Mouse (Mus musculus) hindbrain, postnatal 0 days (tissue): ENCODE measurements at regions not wholly inside any gene's neighbourhood (a gene's known extent, or its start where the extent isn't known, plus 50 kb on each side); places are given as distances from the start of the nearest gene placed in this dataset.

ENCODE experiments used
- ATAC-seq: fragments of 200-750 bp; cut with Nextera tagmentation; 2 replicates; pipeline ENCODE4 v1.8.0; 2017; ENCODE audit warnings: mild to moderate bottlenecking, moderate TSS enrichment, moderate library complexity
- DNase-seq: peaks from one replicate; pipeline ENCODE4 v3.0.0-alpha.2; 2015; ENCODE audit warnings: low spot score
- H3K27ac ChIP-seq: fragments of 300-500 bp; sonication (generic); 2 replicates; pipeline ENCODE4 v1.5.1; 2014; ENCODE audit warnings: mild to moderate bottlenecking
- H3K27me3 ChIP-seq: fragments of 300-500 bp; sonication (generic); 2 replicates; pipeline ENCODE4 v1.6.1; 2014; ENCODE audit warnings: low read length, mixed read lengths; ENCODE audit not compliant: insufficient read depth
- H3K36me3 ChIP-seq: fragments of 300-500 bp; sonication (generic); 2 replicates; pipeline ENCODE4 v1.6.1; 2014; ENCODE audit warnings: low read length, mixed read lengths; ENCODE audit not compliant: insufficient read depth
- H3K4me1 ChIP-seq: fragments of 300-500 bp; sonication (generic); 2 replicates; pipeline ENCODE4 v1.6.1; 2014; ENCODE audit warnings: antibody characterized with exemption, low read length, mixed read lengths; ENCODE audit not compliant: insufficient read depth
- H3K4me2 ChIP-seq: fragments of 300-500 bp; sonication (generic); 2 replicates; pipeline ENCODE4 v1.6.1; 2014; ENCODE audit warnings: low read depth, mild to moderate bottlenecking, low read length, moderate library complexity, mixed read lengths
- H3K4me3 ChIP-seq: fragments of 300-500 bp; sonication (generic); 2 replicates; pipeline ENCODE4 v1.5.1; 2014; ENCODE audit warnings: low read length
- H3K9ac ChIP-seq: fragments of 300-500 bp; sonication (generic); replicated peaks from 2 replicates; pipeline ENCODE4 v1.6.1; 2014; ENCODE audit warnings: mild to moderate bottlenecking, low read length, moderate library complexity, mixed read lengths
- H3K9me3 ChIP-seq: fragments of 300-500 bp; sonication (generic); 2 replicates; pipeline ENCODE4 v1.6.1; 2016; ENCODE audit warnings: low read length, mixed read lengths
- CTCF ChIP-seq: IDR thresholded peaks from 2 replicates; pipeline ENCODE4 v1.5.1; 2016; ENCODE audit warnings: antibody characterized with exemption, control low read depth, low read depth
- WGBS: fragments of 180-500 bp; shearing (Covaris S2); extraction: QIAGEN DNeasy Blood & Tissue Kit; methylation state at CpG from one replicate; pipeline ENCODE4 v1.1.7; 2014; 5-methylcytosine and 5-hydroxymethylcytosine counted together

GRCm38 (mm10) chr6:51728816-51729562, 205.3 kb downstream of the Snx10 start:
- no peak; the same call in 1 of the 2 replicates for ATAC-seq
- DNase-seq: peak; percentile 53
- Histone ChIP-seq H3K27me3 (no peaks in the 10 kb centered on the region), H3K4me1 (peaks cover 9% of the 10 kb centered on the region; the same call in 1 of the 2 replicates), H3K9me3 (no peaks in the 10 kb centered on the region), H3K4me3 (no peak overlapping the region), H3K9ac (0 out of 2 replicates have a peak overlapping the region, but pooled peaks have one; percentile 3), H3K4me2 (no peak overlapping the region), H3K36me3 (no peaks in the 10 kb centered on the region), H3K27ac (0 out of 2 replicates have a peak overlapping the region, but pooled peaks have one; percentile 26)
- WGBS: 44% methylated on average over 10 of the region's 10 CpGs
- no peak for TF ChIP-seq CTCF

- Histone ChIP-seq H3K36me3 (no peaks in the 10 kb centered on the region), H3K4me2 (no peak overlapping the region), H3K4me1 (peaks cover 9% of the 10 kb centered on the region; the same call in 1 of the 2 replicates), H3K4me3 (no peak overlapping the region), H3K9me3 (no peaks in the 10 kb centered on the region), H3K9ac (no peak overlapping the region), H3K27me3 (no peaks in the 10 kb centered on the region), H3K27ac (peak overlapping the region; percentile 57)
- no peak for TF ChIP-seq CTCF
- DNase-seq: peak; percentile 58
- 49% methylated on average over 17 of the region's 17 CpGs for WGBS
- peak; percentile 74 for ATAC-seq
Observed at GRCm38 (mm10) chr6:51730564-51731351, 207.1 kb downstream of the Snx10 start.

- Histone ChIP-seq H3K27ac (peak overlapping the region; percentile 57), H3K4me1 (peaks cover 9% of the 10 kb centered on the region; the same call in 1 of the 2 replicates), H3K27me3 (no peaks in the 10 kb centered on the region), H3K9me3 (no peaks in the 10 kb centered on the region), H3K4me3 (no peak overlapping the region), H3K9ac (no peak overlapping the region), H3K4me2 (no peak overlapping the region), H3K36me3 (no peaks in the 10 kb centered on the region)
- no peak for TF ChIP-seq CTCF
- peak; percentile 74 for DNase-seq
- ATAC-seq: peak; percentile 55; the same call in 1 of the 2 replicates
- 27% methylated on average over 11 of the region's 11 CpGs for WGBS
Observed at GRCm38 (mm10) chr6:51732298-51732895, 208.7 kb downstream of the Snx10 start.

- 81% methylated on average over 5 of the region's 5 CpGs for WGBS
- Histone ChIP-seq H3K4me2 (no peak overlapping the region), H3K27me3 (no peaks in the 10 kb centered on the region), H3K9ac (no peak overlapping the region), H3K36me3 (no peaks in the 10 kb centered on the region), H3K4me1 (no peaks in the 10 kb centered on the region), H3K9me3 (no peaks in the 10 kb centered on the region), H3K27ac (no peak overlapping the region), H3K4me3 (no peak overlapping the region)
- no peak for DNase-seq
- ATAC-seq: no peak
- no peak for TF ChIP-seq CTCF
Observed at GRCm38 (mm10) chr6:51736051-51736450, 212.3 kb downstream of the Snx10 start.

- TF ChIP-seq CTCF: no peak
- no peak for DNase-seq
- Histone ChIP-seq H3K4me3 (no peak overlapping the region), H3K9ac (no peak overlapping the region), H3K9me3 (no peaks in the 10 kb centered on the region), H3K4me2 (peak overlapping the region; percentile 21; the same call in 1 of the 2 replicates), H3K27me3 (no peaks in the 10 kb centered on the region), H3K36me3 (no peaks in the 10 kb centered on the region), H3K4me1 (peaks cover 3% of the 10 kb centered on the region), H3K27ac (no peak overlapping the region)
- ATAC-seq: no peak
- 47% methylated on average over 15 of the region's 15 CpGs for WGBS
Observed at GRCm38 (mm10) chr6:51743105-51743660, 219.5 kb downstream of the Snx10 start.

GRCm38 (mm10) chr6:51744607-51745006, 220.9 kb downstream of the Snx10 start:
- TF ChIP-seq CTCF: no peak
- Histone ChIP-seq H3K36me3 (no peaks in the 10 kb centered on the region), H3K4me3 (no peak overlapping the region), H3K27ac (no peak overlapping the region), H3K9me3 (no peaks in the 10 kb centered on the region), H3K4me2 (no peak overlapping the region), H3K9ac (no peak overlapping the region), H3K4me1 (peaks cover 3% of the 10 kb centered on the region), H3K27me3 (no peaks in the 10 kb centered on the region)
- no peak for DNase-seq
- 87% methylated on average over 2 of the region's 2 CpGs for WGBS
- no peak for ATAC-seq
